Mouse (Mus musculus) intestine, embryonic 14.5 days (tissue): Measurements from ENCODE around the gene Prodh2. TPM values are rescaled to one million over a fixed set of nuclear protein-coding genes. Genes with fewer than 3 reads are reported as not detected.

Source experiments
- ATAC-seq: fragments of 200-750 bp; cut with Nextera tagmentation; replicated peaks from 2 replicates; pipeline ENCODE4 v1.8.0; 2017; ENCODE audit warnings: low read depth, moderate number of reproducible peaks, moderate TSS enrichment, moderate library complexity; ENCODE audit not compliant: low FRiP score, low TSS enrichment
- DNase-seq: peaks from one replicate; pipeline ENCODE4 v3.0.0-alpha.2; 2018; ENCODE audit warnings: low spot score
- H3K27ac ChIP-seq: fragments of 300-500 bp; sonication (generic); 2 replicates; pipeline ENCODE4 v1.5.1; 2014; ENCODE audit warnings: low read depth, mild to moderate bottlenecking, control low read depth
- H3K27me3 ChIP-seq: fragments of 300-500 bp; sonication (generic); replicated peaks from 2 replicates; pipeline ENCODE4 v1.6.1; 2014; ENCODE audit warnings: low read length, control low read depth; ENCODE audit not compliant: control insufficient read depth, insufficient read depth
- H3K36me3 ChIP-seq: fragments of 300-500 bp; sonication (generic); 2 replicates; pipeline ENCODE4 v1.6.1; 2014; ENCODE audit warnings: low read length, control low read depth; ENCODE audit not compliant: control insufficient read depth, insufficient read depth
- H3K4me1 ChIP-seq: fragments of 300-500 bp; sonication (generic); replicated peaks from 2 replicates; pipeline ENCODE4 v1.6.1; 2014; ENCODE audit warnings: low read length, control low read depth, mixed read lengths; ENCODE audit not compliant: control insufficient read depth, insufficient read depth
- H3K4me2 ChIP-seq: fragments of 300-500 bp; sonication (generic); 2 replicates; pipeline ENCODE4 v1.6.1; 2014; ENCODE audit warnings: low read length
- H3K4me3 ChIP-seq: fragments of 300-500 bp; sonication (generic); 2 replicates; pipeline ENCODE4 v1.5.1; 2014; ENCODE audit warnings: low read depth, low read length, control low read depth, mixed read lengths
- H3K9ac ChIP-seq: fragments of 300-500 bp; sonication (generic); 2 replicates; pipeline ENCODE4 v1.6.1; 2014; ENCODE audit warnings: mild to moderate bottlenecking, low read length
- H3K9me3 ChIP-seq: fragments of 300-500 bp; sonication (generic); 2 replicates; pipeline ENCODE4 v1.6.1; 2016; ENCODE audit warnings: low read length, control low read depth; ENCODE audit not compliant: control insufficient read depth
- WGBS: fragments of 180-500 bp; shearing (Covaris S2); extraction: QIAGEN DNeasy Blood & Tissue Kit; methylation state at CpG from one replicate; pipeline ENCODE4 v1.1.7; 2014; 5-methylcytosine and 5-hydroxymethylcytosine counted together
- microRNA-seq: library from miRNA; unstranded; fragments of <30 nt; microRNA quantifications from one replicate; pipeline ENCODE4, GENCODE M21; 2016
- polyA plus RNA-seq: library from polyadenylated mRNA; unstranded; fragments of >200 nt; fragmentation: Nextera tagmentation; extraction: Ambion mirVana; gene quantifications from 2 replicates; pipeline ENCODE4 v1.2.1, GENCODE M21; 2014

Prodh2 gene
- polyA plus RNA-seq, 1 experiment from 2014 or later: 1.3 TPM

GRCm38 (mm10) chr7:30557901-30558514 is 64.6 kb downstream of the Prodh2 start:
- peak overlapping the region; percentile 91 for H3K4me2 ChIP-seq
- no peak for ATAC-seq
- H3K4me1 ChIP-seq: peaks cover 19% of the 10 kb centered on the region
- no peak overlapping the region for H3K4me3 ChIP-seq
- no peak overlapping the region for H3K27ac ChIP-seq
- H3K27me3 ChIP-seq: no peaks in the 10 kb centered on the region
- no peaks in the 10 kb centered on the region for H3K9me3 ChIP-seq
- no peak for DNase-seq
- WGBS: 91% methylated on average over 13 of the region's 13 CpGs
- no peak overlapping the region for H3K9ac ChIP-seq
- peaks cover 29% of the 10 kb centered on the region for H3K36me3 ChIP-seq

GRCm38 (mm10) chr7:30558656-30559442 is 65.4 kb downstream of the Prodh2 start:
- Histone ChIP-seq H3K27ac (no peak overlapping the region; the same call in 1 of the 2 replicates), H3K4me1 (peaks cover 14% of the 10 kb centered on the region; the same call in 1 of the 2 replicates), H3K27me3 (no peaks in the 10 kb centered on the region), H3K9me3 (no peaks in the 10 kb centered on the region), H3K4me3 (peak overlapping the region; percentile 70), H3K9ac (peak overlapping the region; percentile 60), H3K4me2 (peak overlapping the region; percentile 91), H3K36me3 (peaks cover 29% of the 10 kb centered on the region)
- peak; percentile 55 for DNase-seq
- 12% methylated on average over 12 of the region's 12 CpGs for WGBS
- ATAC-seq: no peak

GRCm38 (mm10) chr7:30559443-30559954 is 66.1 kb downstream of the Prodh2 start, which contains the start of gene Lin37:
TSS of gene Lin37 (minus strand) at chr7:30559838.
- Histone ChIP-seq H3K4me1 (peaks cover 16% of the 10 kb centered on the region; the same call in 1 of the 2 replicates), H3K27ac (no peak within 1 kb of the TSS; the same call in 1 of the 2 replicates), H3K36me3 (peaks cover 29% of the 10 kb centered on the region), H3K4me2 (peak within 1 kb of the TSS; percentile 91), H3K27me3 (no peaks in the 10 kb centered on the region), H3K9ac (peak within 1 kb of the TSS; percentile 60), H3K9me3 (no peaks in the 10 kb centered on the region), H3K4me3 (peak within 1 kb of the TSS; percentile 70)
- 1% methylated on average over 20 of the region's 20 CpGs for WGBS
- DNase-seq: peak; percentile 91
- peak; percentile 79 for ATAC-seq

- H3K9ac ChIP-seq: no peak overlapping the region
Observed at GRCm38 (mm10) chr7:30560296-30560695, 66.9 kb downstream of the Prodh2 start.

GRCm38 (mm10) chr7:30562526-30563116 is 69.2 kb downstream of the Prodh2 start:
- peaks cover 16% of the 10 kb centered on the region; the same call in 1 of the 2 replicates for H3K4me1 ChIP-seq
- H3K9ac ChIP-seq: peak overlapping the region; percentile 81
- H3K4me3 ChIP-seq: peak overlapping the region; percentile 83
- H3K4me2 ChIP-seq: peak overlapping the region; percentile 60
- H3K27me3 ChIP-seq: no peaks in the 10 kb centered on the region
- peaks cover 23% of the 10 kb centered on the region for H3K36me3 ChIP-seq
- ATAC-seq (no peak; the same call in 1 of the 2 replicates), DNase-seq (peak; percentile 62)
- peak overlapping the region; percentile 62 for H3K27ac ChIP-seq
- no peaks in the 10 kb centered on the region for H3K9me3 ChIP-seq
- 1% methylated on average over 27 of the region's 27 CpGs for WGBS

More at GRCm38 (mm10) chr7:30560296-30560695, 66.9 kb downstream of the Prodh2 start:
- no peak overlapping the region for H3K4me3 ChIP-seq
- H3K27me3 ChIP-seq: no peaks in the 10 kb centered on the region
- peak overlapping the region; percentile 49; the same call in 1 of the 2 replicates for H3K4me2 ChIP-seq
- no peak for ATAC-seq
- no peak for DNase-seq
- H3K4me1 ChIP-seq: peaks cover 16% of the 10 kb centered on the region; the same call in 1 of the 2 replicates
- no peak overlapping the region for H3K27ac ChIP-seq
- H3K36me3 ChIP-seq: peaks cover 25% of the 10 kb centered on the region
- WGBS: 74% methylated on average over 2 of the region's 2 CpGs
- H3K9me3 ChIP-seq: no peaks in the 10 kb centered on the region

Small RNAs within 50 kb of the gene (microRNA-seq; reads per million reads assigned to microRNA genes)
- gene Gm38670: 1.9 reads per million, percentile 21 among the genes with 10 or more reads in this experiment

Other genes starting within 250 kb of the Prodh2 start
- gene Thap8, start 213.5 kb upstream of the Prodh2 start, polyA plus RNA-seq: 0.24 and 0.26 TPM in 2 replicates
- gene Wdr62, start 213.2 kb upstream of the Prodh2 start, polyA plus RNA-seq: 8.5 and 10.5 TPM in 2 replicates
- gene Clip3, start 201.9 kb upstream of the Prodh2 start, polyA plus RNA-seq: 41.4 and 46.1 TPM in 2 replicates
- gene Alkbh6, start 184.9 kb upstream of the Prodh2 start, polyA plus RNA-seq: 70.7 and 79.3 TPM in 2 replicates
- 52.2 and 60.5 TPM in 2 replicates for gene Syne4, start 178.8 kb upstream of the Prodh2 start, polyA plus RNA-seq
- not detected in 2 replicates for gene E130208F15Rik, start 171.9 kb upstream of the Prodh2 start, polyA plus RNA-seq
- gene Sdhaf1, start 169.7 kb upstream of the Prodh2 start, polyA plus RNA-seq: 16.3 and 17.2 TPM in 2 replicates
- 4.4 and 4.5 TPM in 2 replicates for gene Lrfn3, start 130.8 kb upstream of the Prodh2 start, polyA plus RNA-seq
- gene Tyrobp, start 79.9 kb upstream of the Prodh2 start, polyA plus RNA-seq: 53.7 and 54.7 TPM in 2 replicates
- gene Hcst, start 73.8 kb upstream of the Prodh2 start, polyA plus RNA-seq: 1.6 and 2.1 TPM in 2 replicates
- 2.3 and 3.2 TPM in 2 replicates for gene Nfkbid, start 71.9 kb upstream of the Prodh2 start, polyA plus RNA-seq
- gene Aplp1, start 48.1 kb upstream of the Prodh2 start, polyA plus RNA-seq: 37.9 and 43.0 TPM in 2 replicates
- gene Kirrel2, start 35.9 kb upstream of the Prodh2 start, polyA plus RNA-seq: 0.13 and 2.9 TPM in 2 replicates
- 0.15 and 1.3 TPM in 2 replicates for gene Nphs1, start 35.3 kb upstream of the Prodh2 start, polyA plus RNA-seq
- gene Arhgap33, start 41.4 kb downstream of the Prodh2 start, polyA plus RNA-seq: 10.7 and 11.9 TPM in 2 replicates
- gene Hspb6, start 58.6 kb downstream of the Prodh2 start, polyA plus RNA-seq: 45.0 and 48.5 TPM in 2 replicates
- gene Proser3, start 58.7 kb downstream of the Prodh2 start, polyA plus RNA-seq: 15.2 and 15.7 TPM in 2 replicates
- 36.9 and 38.5 TPM in 2 replicates for gene Lin37, start 66.2 kb downstream of the Prodh2 start, polyA plus RNA-seq
- 92.3 and 94.5 TPM in 2 replicates for gene U2af1l4, start 69.7 kb downstream of the Prodh2 start, polyA plus RNA-seq
- gene Gm49396, start 69.7 kb downstream of the Prodh2 start, polyA plus RNA-seq: 7.7 and 9.1 TPM in 2 replicates
- 119 and 125 TPM in 2 replicates for gene Psenen, start 70.0 kb downstream of the Prodh2 start, polyA plus RNA-seq
- 3.3 and 3.5 TPM in 2 replicates for gene Igflr1, start 71.8 kb downstream of the Prodh2 start, polyA plus RNA-seq
- gene Kmt2b, start 95.1 kb downstream of the Prodh2 start, polyA plus RNA-seq: 12.8 and 13.0 TPM in 2 replicates
- 0.81 and 0.83 TPM in 2 replicates for gene Zbtb32, start 105.3 kb downstream of the Prodh2 start, polyA plus RNA-seq
- 12.1 and 15.3 TPM in 2 replicates for gene Upk1a, start 119.2 kb downstream of the Prodh2 start, polyA plus RNA-seq
- 1,084 and 1,229 TPM in 2 replicates for gene Cox6b1, start 132.5 kb downstream of the Prodh2 start, polyA plus RNA-seq
- gene Etv2, start 142.2 kb downstream of the Prodh2 start, polyA plus RNA-seq: not detected in 2 replicates
- gene Rbm42, start 156.7 kb downstream of the Prodh2 start, polyA plus RNA-seq: 96.4 and 101 TPM in 2 replicates
- gene Haus5, start 171.4 kb downstream of the Prodh2 start, polyA plus RNA-seq: 48.7 and 49.5 TPM in 2 replicates
- gene Pmis2, start 178.0 kb downstream of the Prodh2 start, polyA plus RNA-seq: not detected in 2 replicates
- 1.4 TPM in 2 replicates for gene 2200002J24Rik, start 205.3 kb downstream of the Prodh2 start, polyA plus RNA-seq
- gene Atp4a, start 218.6 kb downstream of the Prodh2 start, polyA plus RNA-seq: 1.0 and 2.2 TPM in 2 replicates
- 213 and 238 TPM in 2 replicates for gene Tmem147, start 235.9 kb downstream of the Prodh2 start, polyA plus RNA-seq